Mouse (Mus musculus) left cerebral cortex, adult 11 months (tissue): ENCODE measurements around the gene Ttyh3.

Source experiments
- DNase-seq: peaks from one replicate; pipeline ENCODE4 v3.0.0; 2022; ENCODE audit warnings: low spot score

The Ttyh3 gene

GRCm38 (mm10) chr5:140651231-140651630 lies 2.4 kb upstream of the Ttyh3 start:
- no peak for DNase-seq

GRCm38 (mm10) chr5:140649881-140650414 lies 1.1 kb upstream of the Ttyh3 start:
- DNase-seq: no peak

- peak; percentile 94 for DNase-seq
Measured at GRCm38 (mm10) chr5:140649101-140649667, 353 bp upstream of the Ttyh3 start.

GRCm38 (mm10) chr5:140647821-140648518 lies 861 bp downstream of the Ttyh3 start:
- DNase-seq: no peak

- DNase-seq: no peak
Measured at GRCm38 (mm10) chr5:140647031-140647760, 1.6 kb downstream of the Ttyh3 start.

- no peak for DNase-seq
Measured at GRCm38 (mm10) chr5:140646171-140646570, 2.7 kb downstream of the Ttyh3 start.

GRCm38 (mm10) chr5:140645454-140645853 lies 3.4 kb downstream of the Ttyh3 start:
- DNase-seq: no peak

GRCm38 (mm10) chr5:140644702-140645201 lies 4.1 kb downstream of the Ttyh3 start:
- no peak for DNase-seq

- DNase-seq: no peak
Measured at GRCm38 (mm10) chr5:140644263-140644662, 4.6 kb downstream of the Ttyh3 start.

- no peak for DNase-seq
Measured at GRCm38 (mm10) chr5:140642076-140642475, 6.8 kb downstream of the Ttyh3 start.

GRCm38 (mm10) chr5:140641254-140641928 lies 7.4 kb downstream of the Ttyh3 start:
- no peak for DNase-seq

- no peak for DNase-seq
Measured at GRCm38 (mm10) chr5:140640812-140641211, 8.0 kb downstream of the Ttyh3 start.

- no peak for DNase-seq
Measured at GRCm38 (mm10) chr5:140639871-140640270, 9.0 kb downstream of the Ttyh3 start.

GRCm38 (mm10) chr5:140639312-140639711 lies 9.5 kb downstream of the Ttyh3 start:
- no peak for DNase-seq

GRCm38 (mm10) chr5:140638484-140638883 lies 10.3 kb downstream of the Ttyh3 start:
- no peak for DNase-seq

- no peak for DNase-seq
Measured at GRCm38 (mm10) chr5:140637989-140638388, 10.8 kb downstream of the Ttyh3 start.

- no peak for DNase-seq
Measured at GRCm38 (mm10) chr5:140637058-140637410, 11.8 kb downstream of the Ttyh3 start.

- no peak for DNase-seq
Measured at GRCm38 (mm10) chr5:140636316-140637057, 12.3 kb downstream of the Ttyh3 start.

- no peak for DNase-seq
Measured at GRCm38 (mm10) chr5:140634798-140635722, 13.8 kb downstream of the Ttyh3 start.

- DNase-seq: no peak
Measured at GRCm38 (mm10) chr5:140633432-140633831, 15.4 kb downstream of the Ttyh3 start.
